Mouse (Mus musculus) ES-Bruce4 (cell line): Measurements from ENCODE around the gene Myo1b. TPM values are rescaled to one million over a fixed set of nuclear protein-coding genes. Genes with fewer than 3 reads are reported as not detected.
"Not testable (repeated sequence)": the region's sequence is repeated elsewhere in the genome, so short reads cannot be mapped to it uniquely, and the experiment has no call there.

Source experiments
- H3K27ac ChIP-seq: 2 replicates; pipeline ENCODE4 v1.5.1; 2012; ENCODE audit warnings: low read length, inconsistent platforms; ENCODE audit not compliant: insufficient read depth
- H3K27me3 ChIP-seq: 2 replicates; pipeline ENCODE4 v1.6.1; 2012; ENCODE audit warnings: mild to moderate bottlenecking, low read length, inconsistent platforms; ENCODE audit not compliant: control insufficient read depth, poor library complexity, insufficient read depth, severe bottlenecking
- H3K36me3 ChIP-seq: 2 replicates; pipeline ENCODE4 v1.6.1; 2012; ENCODE audit warnings: inconsistent platforms, mild to moderate bottlenecking, low read length, moderate library complexity; ENCODE audit not compliant: control insufficient read depth, poor library complexity, insufficient read depth, severe bottlenecking
- H3K4me1 ChIP-seq: one replicate; pipeline ENCODE4 v1.8.1; 2011; ENCODE audit warnings: low read length; ENCODE audit not compliant: control insufficient read depth, insufficient read depth
- H3K4me3 ChIP-seq: 2 replicates; pipeline ENCODE4 v1.5.1; 2011; ENCODE audit warnings: low read depth, mild to moderate bottlenecking, low read length
- H3K9ac ChIP-seq: 2 replicates; pipeline ENCODE4 v1.6.1; 2012; ENCODE audit warnings: low read depth, mild to moderate bottlenecking, inconsistent platforms; ENCODE audit not compliant: poor library complexity, severe bottlenecking
- H3K9me3 ChIP-seq: replicated peaks from 2 replicates; pipeline ENCODE4 v1.6.1; 2012; ENCODE audit warnings: mild to moderate bottlenecking, low read length, inconsistent platforms; ENCODE audit not compliant: control insufficient read depth, poor library complexity, insufficient read depth, severe bottlenecking
- CTCF ChIP-seq: IDR thresholded peaks from one replicate; pipeline ENCODE4 v1.8.1; 2011; ENCODE audit warnings: low read depth, low read length
- EP300 ChIP-seq: IDR thresholded peaks from 2 replicates; pipeline ENCODE4 v1.6.1; 2011; ENCODE audit warnings: low read depth, low read length; ENCODE audit not compliant: insufficient read depth
- POLR2A ChIP-seq: IDR thresholded peaks from one replicate; pipeline ENCODE4 v1.8.1; 2011; ENCODE audit warnings: low read length; ENCODE audit not compliant: insufficient read depth
- polyA plus RNA-seq: library from polyadenylated mRNA; stranded (reverse); fragments of >200 nt; gene quantifications from 2 replicates; pipeline ENCODE4 v1.2.4, GENCODE M21; 2011; ENCODE audit warnings: low read depth; ENCODE audit not compliant: missing spikeins, insufficient read depth, insufficient read length

Myo1b gene
- polyA plus RNA-seq, 1 experiment, result 54.4 TPM

DNA sequence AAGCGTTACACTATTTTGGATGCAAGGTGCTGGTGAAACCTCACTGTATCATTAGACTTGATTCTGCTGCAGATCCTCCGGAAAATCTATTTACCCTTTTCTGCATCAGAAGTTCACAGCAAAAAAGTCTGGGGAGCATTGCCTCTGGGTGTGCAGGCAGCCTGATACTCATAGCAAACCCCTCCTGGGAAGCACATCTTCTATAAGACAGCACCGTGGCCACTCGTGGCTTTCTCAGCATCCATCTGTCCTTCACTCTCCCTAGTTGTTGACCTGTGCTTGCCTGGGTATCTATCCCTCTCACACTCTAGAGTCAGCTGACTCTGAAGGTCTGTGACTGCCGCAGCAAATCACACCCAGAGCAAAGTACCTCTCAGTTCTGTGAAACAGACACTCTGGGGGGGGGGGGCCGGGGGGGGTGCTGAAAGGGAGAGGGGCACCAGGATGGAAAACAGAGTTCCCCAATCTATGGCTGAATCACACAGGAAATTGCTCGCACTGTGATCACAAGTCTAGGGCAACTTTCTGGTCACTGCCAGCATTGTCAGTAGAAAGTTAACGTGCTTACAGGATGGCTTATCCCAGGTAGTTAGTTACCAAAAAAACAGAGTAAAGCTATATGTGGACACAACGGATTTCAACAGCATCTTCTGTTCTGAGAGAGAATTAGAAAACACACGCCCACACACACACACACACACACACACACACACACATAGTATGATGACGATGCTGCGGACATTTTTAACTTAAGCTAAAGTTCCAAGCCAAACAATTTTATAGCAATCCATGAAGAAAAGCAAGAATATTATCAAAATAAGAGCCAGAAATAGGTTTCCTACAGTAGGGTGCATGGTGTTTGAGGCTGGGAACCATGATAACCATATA, 35.7 kb downstream of the Myo1b start:
- H3K4me1 ChIP-seq, result no peaks in the 10 kb centered on the region
- no peaks in the 10 kb centered on the region for H3K36me3 ChIP-seq
- TF ChIP-seq POLR2A, result no peak
- TF ChIP-seq CTCF, result no peak
- TF ChIP-seq EP300, result no peak
- H3K9ac ChIP-seq, result no peak overlapping the region
- no peak overlapping the region for H3K27ac ChIP-seq
- no peaks in the 10 kb centered on the region for H3K9me3 ChIP-seq
- no peak overlapping the region for H3K4me3 ChIP-seq
- no peaks in the 10 kb centered on the region for H3K27me3 ChIP-seq

DNA sequence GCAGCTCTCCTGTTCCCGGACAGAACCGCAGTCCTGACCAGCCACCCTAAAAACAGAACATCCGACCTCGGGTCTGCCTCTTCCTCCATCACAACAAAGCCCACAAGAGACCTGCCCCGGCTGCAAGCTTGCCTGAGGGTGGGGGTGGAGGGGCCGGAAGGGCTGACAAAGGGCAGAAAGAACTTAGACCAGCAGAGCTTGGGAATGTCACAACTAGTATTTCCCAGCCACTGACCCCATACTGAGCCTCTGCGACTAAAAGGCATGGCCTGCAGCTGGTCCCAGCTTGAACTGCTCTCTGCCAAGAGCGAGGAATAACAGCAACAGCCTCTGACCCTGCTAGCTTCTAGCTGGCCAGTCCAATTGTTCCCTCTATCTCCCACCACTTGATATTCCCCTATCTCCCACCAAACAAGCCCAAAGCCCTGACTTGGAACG, 36.5 kb downstream of the Myo1b start:
- Histone ChIP-seq H3K4me3 (no peak overlapping the region), H3K27ac (no peak overlapping the region), H3K9ac (no peak overlapping the region), H3K27me3 (no peaks in the 10 kb centered on the region), H3K9me3 (no peaks in the 10 kb centered on the region), H3K36me3 (no peaks in the 10 kb centered on the region), H3K4me1 (no peaks in the 10 kb centered on the region)
- no peak for TF ChIP-seq CTCF
- peak; percentile 59 for TF ChIP-seq EP300

DNA sequence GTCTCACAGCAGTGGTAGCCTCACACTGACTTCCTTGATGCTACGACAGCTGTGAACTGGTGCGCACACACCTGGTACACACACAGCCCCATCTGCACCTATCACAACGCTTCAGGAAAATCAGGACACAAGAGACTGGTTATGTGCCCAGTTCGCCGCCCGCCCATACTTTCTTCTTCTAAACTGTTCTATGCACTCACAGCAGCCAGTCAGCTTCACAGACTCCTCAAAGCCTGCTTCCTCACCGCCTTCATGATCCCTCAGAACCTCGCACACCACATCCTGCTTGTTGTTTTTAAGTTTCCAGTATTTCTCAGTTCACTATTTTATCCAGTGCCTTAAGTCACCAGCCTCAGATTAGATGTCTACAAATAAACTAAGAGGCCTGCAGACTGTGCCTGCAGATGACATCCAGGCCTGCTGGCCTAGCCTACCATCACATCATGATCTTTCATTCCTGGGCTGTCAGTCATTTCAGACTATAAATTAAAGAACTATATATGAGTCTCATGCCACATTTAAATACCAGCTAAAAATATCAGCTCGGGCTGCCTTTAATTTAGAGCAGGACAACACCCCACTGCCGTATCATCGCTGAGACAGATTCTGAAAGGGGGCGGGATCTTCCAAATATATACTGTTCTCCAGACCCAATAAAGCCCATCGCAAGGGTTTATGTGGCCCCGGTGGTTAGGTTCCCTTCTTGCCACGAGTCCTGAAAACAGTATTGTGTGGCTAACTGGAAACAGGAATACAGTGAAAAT, 40.2 kb downstream of the Myo1b start:
- H3K4me1 ChIP-seq, result no peaks in the 10 kb centered on the region
- no peaks in the 10 kb centered on the region for H3K36me3 ChIP-seq
- H3K9ac ChIP-seq, result no peak overlapping the region
- no peak overlapping the region for H3K4me3 ChIP-seq
- no peaks in the 10 kb centered on the region for H3K27me3 ChIP-seq
- no peak for TF ChIP-seq EP300
- no peak for TF ChIP-seq CTCF
- TF ChIP-seq POLR2A, result no peak
- peaks cover 3% of the 10 kb centered on the region; the same call in 1 of the 2 replicates for H3K9me3 ChIP-seq
- H3K27ac ChIP-seq, result no peak overlapping the region

DNA sequence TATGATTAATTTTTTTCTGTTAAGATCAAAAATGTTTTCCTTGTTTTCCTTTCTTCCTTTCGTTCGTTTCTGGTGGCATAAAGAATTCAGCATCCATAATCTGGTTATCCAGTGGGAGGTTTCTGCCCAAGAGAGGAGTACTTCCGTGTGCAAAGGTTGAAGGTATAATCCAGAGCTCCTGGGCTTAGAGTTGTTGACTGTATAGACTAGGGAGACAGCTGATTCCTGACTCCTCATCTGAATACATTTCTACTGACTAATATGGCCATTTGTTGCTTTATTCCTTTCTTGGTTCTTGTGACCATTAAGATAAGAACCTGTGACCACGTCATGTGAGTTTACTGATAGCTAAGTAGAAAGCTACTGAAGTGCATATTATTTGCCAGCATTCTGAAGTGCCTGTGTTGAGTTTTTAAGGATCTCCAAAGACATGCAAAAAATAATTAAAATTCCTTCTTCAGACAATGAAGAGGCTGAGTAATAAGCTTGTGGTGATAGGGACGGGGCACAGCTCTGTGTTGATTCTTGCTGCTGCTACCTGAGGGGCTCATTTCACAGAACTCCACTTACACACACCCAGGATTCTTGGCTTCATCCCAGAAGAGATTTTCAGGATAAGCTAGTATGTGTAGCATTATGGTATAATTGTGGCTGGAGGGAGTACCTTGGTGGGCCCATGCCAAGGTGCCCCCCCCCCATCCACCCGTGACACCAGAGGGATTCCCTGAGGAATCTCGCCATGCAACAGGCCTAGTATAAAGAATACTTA, 43.2 kb downstream of the Myo1b start:
- H3K4me1 ChIP-seq, result no peaks in the 10 kb centered on the region
- no peaks in the 10 kb centered on the region for H3K27me3 ChIP-seq
- no peak overlapping the region for H3K27ac ChIP-seq
- TF ChIP-seq EP300, result no peak
- no peak for TF ChIP-seq CTCF
- no peak for TF ChIP-seq POLR2A
- H3K9ac ChIP-seq, result no peak overlapping the region
- H3K4me3 ChIP-seq, result no peak overlapping the region
- no peaks in the 10 kb centered on the region for H3K36me3 ChIP-seq
- H3K9me3 ChIP-seq, result peaks cover 7% of the 10 kb centered on the region

DNA sequence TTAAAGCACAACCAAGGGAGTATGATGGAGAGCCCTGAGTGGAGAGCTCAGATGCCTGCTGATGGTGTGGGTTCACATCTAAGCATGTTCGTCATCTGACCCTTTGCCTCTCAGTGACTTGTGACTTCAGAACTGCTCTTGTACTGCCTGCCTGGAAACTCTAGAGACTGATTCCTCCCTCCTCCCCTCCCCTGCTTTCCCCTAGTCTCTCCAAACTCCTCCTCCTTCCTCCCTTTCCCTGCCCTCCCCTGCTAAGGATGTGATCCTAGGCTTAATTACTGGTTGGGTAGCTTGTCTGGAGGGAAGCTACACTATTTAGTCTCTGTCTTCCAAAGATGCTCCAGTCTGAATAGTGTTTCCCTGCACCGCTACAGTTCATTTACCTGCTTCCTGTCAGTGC, 44.6 kb downstream of the Myo1b start:
- not testable (repeated sequence) for H3K27ac ChIP-seq, H3K9ac ChIP-seq, H3K36me3 ChIP-seq, H3K27me3 ChIP-seq, H3K4me3 ChIP-seq, H3K4me1 ChIP-seq, H3K9me3 ChIP-seq
